Mouse (Mus musculus): Measurements from ENCODE around the gene Naaladl2. TPM values are rescaled to one million over a fixed set of nuclear protein-coding genes. Genes with fewer than 3 reads are reported as not detected.

The Naaladl2 gene
- polyA plus RNA-seq, 1 experiment from 2014 or later = 0.68 TPM

DNA sequence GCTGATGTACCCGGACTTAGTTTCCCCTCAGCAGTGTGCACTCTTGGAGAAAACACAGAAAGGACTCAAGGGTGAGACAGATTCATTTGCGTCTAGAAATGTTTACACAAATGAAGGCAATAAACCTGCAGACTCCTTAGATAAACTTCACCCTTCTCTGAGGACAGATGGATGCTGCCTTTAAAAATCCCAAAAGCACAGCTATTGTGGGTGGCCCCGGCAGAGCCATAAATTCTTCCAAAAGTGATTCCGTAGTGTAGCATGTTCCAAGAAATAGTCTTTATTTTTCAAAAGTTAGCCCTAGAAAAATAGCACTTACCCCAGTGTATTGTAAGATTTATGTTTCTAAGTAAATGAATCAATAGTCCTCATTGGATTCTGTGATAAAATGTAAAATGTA, 31.0 kb downstream of the Naaladl2 start:
- no peak overlapping the region for H3K27ac ChIP-seq (ENCODE audit: low read depth, low read length)
- H3K9me3 ChIP-seq (ENCODE audit: control insufficient read depth, low read length) = no peaks in the 10 kb centered on the region
- 86% methylated on average over 4 of the region's 4 CpGs for WGBS
- no peak overlapping the region for H3K4me3 ChIP-seq (ENCODE audit: low read depth, low read length)
- no peak for ATAC-seq (ENCODE audit: low FRiP score)
- H3K4me1 ChIP-seq (ENCODE audit: control insufficient read depth, insufficient read depth, low read length) = no peaks in the 10 kb centered on the region
- DNase-seq (ENCODE audit: low spot score, missing footprints) = no peak
- H3K4me2 ChIP-seq = no peak overlapping the region
- no peaks in the 10 kb centered on the region for H3K27me3 ChIP-seq (ENCODE audit: control insufficient read depth, insufficient read depth, low read length)
- H3K36me3 ChIP-seq (ENCODE audit: control insufficient read depth, insufficient read depth, low read length) = no peaks in the 10 kb centered on the region
- no peak overlapping the region for H3K9ac ChIP-seq (ENCODE audit: low read length)

DNA sequence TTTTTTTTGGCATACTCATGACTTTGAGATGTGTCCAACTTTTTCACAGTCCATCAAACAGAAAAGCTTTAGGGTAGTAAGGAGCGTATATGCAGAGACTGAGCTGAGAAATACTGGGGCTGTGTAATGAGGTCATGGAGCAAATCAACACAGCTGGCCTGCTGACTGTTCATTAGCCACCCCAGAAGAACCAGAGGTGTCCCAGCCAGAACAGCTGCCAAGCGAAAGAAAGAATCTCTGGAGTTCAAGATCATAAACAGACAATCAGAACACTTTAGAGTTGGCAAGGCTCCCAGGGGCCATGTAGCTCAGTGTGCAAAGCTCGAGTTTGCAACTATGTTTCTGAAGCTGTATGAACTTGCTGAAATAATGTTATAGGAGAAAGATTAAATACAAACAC, 35.1 kb downstream of the Naaladl2 start:
- H3K27ac ChIP-seq (ENCODE audit: low read depth, low read length) = no peak overlapping the region
- no peaks in the 10 kb centered on the region for H3K9me3 ChIP-seq (ENCODE audit: control insufficient read depth, low read length)
- no peak overlapping the region for H3K4me3 ChIP-seq (ENCODE audit: low read depth, low read length)
- H3K36me3 ChIP-seq (ENCODE audit: control insufficient read depth, insufficient read depth, low read length) = no peaks in the 10 kb centered on the region
- WGBS = 70% methylated on average over 3 of the region's 3 CpGs
- no peak overlapping the region for H3K9ac ChIP-seq (ENCODE audit: low read length)
- no peak overlapping the region for H3K4me2 ChIP-seq
- DNase-seq (ENCODE audit: low spot score, missing footprints) (peak; percentile 60), ATAC-seq (ENCODE audit: low FRiP score) (no peak)
- no peaks in the 10 kb centered on the region for H3K27me3 ChIP-seq (ENCODE audit: control insufficient read depth, insufficient read depth, low read length)
- H3K4me1 ChIP-seq (ENCODE audit: control insufficient read depth, insufficient read depth, low read length) = no peaks in the 10 kb centered on the region

DNA sequence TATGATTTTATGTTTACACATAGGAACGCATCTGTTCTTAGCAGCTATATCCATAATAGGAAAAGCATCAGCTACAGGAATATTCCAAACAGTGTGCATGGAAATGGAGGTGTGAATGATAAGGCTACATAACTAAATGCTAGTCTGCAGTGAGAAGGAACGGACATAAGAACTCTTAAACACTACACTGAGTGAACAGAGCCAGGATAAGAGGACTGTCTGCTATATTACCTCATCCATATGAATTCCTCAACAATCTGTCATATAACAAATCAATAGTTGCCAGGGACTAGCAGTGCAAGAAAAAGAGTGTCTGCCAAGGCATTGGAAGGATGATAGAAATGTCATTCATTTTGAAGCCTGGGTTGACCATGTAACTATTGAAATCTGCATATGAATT, 51.1 kb downstream of the Naaladl2 start:
- Histone ChIP-seq H3K9ac (ENCODE audit: low read length) (no peak overlapping the region), H3K4me3 (ENCODE audit: low read depth, low read length) (no peak overlapping the region), H3K9me3 (ENCODE audit: control insufficient read depth, low read length) (no peaks in the 10 kb centered on the region), H3K27me3 (ENCODE audit: control insufficient read depth, insufficient read depth, low read length) (no peaks in the 10 kb centered on the region), H3K4me1 (ENCODE audit: control insufficient read depth, insufficient read depth, low read length) (no peaks in the 10 kb centered on the region), H3K4me2 (no peak overlapping the region), H3K27ac (ENCODE audit: low read depth, low read length) (no peak overlapping the region), H3K36me3 (ENCODE audit: control insufficient read depth, insufficient read depth, low read length) (no peaks in the 10 kb centered on the region)
- no peak for ATAC-seq (ENCODE audit: low FRiP score)
- peak; percentile 78 for DNase-seq (ENCODE audit: low spot score, missing footprints)
- 90% methylated on average over 2 of the region's 2 CpGs for WGBS

DNA sequence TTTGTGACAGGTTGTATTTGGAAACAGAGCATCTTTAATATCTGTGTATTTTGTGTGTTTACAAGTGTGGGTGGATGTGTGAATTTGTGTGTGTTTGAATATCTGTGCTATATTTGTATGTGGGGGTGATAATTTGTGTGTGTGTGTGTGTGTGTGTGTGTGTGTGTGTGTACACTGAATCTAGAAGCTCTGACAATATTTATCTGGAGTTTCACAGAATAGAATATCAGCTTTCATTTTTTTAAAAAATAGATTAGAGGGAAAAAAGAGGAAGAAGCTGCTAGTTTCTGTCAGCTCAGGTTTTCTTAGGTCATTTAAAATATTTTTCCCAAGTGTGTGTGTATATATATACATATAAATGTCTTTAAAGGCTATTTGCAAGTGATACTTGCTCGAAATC, 68.3 kb downstream of the Naaladl2 start:
- Histone ChIP-seq H3K4me3 (ENCODE audit: low read depth, low read length) (no peak overlapping the region), H3K27ac (ENCODE audit: low read depth, low read length) (no peak overlapping the region), H3K9ac (ENCODE audit: low read length) (no peak overlapping the region), H3K4me2 (no peak overlapping the region), H3K4me1 (ENCODE audit: control insufficient read depth, insufficient read depth, low read length) (no peaks in the 10 kb centered on the region), H3K9me3 (ENCODE audit: control insufficient read depth, low read length) (no peaks in the 10 kb centered on the region), H3K27me3 (ENCODE audit: control insufficient read depth, insufficient read depth, low read length) (no peaks in the 10 kb centered on the region), H3K36me3 (ENCODE audit: control insufficient read depth, insufficient read depth, low read length) (no peaks in the 10 kb centered on the region)
- 89% methylated on average over 1 of the region's 1 CpGs for WGBS
- DNase-seq (ENCODE audit: low spot score, missing footprints) (no peak), ATAC-seq (ENCODE audit: low FRiP score) (no peak)

GRCm38 (mm10) chr3:25074266-25074665, 69.8 kb downstream of the Naaladl2 start:
- Histone ChIP-seq H3K4me2 (no peak overlapping the region), H3K4me1 (ENCODE audit: control insufficient read depth, insufficient read depth, low read length) (no peaks in the 10 kb centered on the region), H3K36me3 (ENCODE audit: control insufficient read depth, insufficient read depth, low read length) (no peaks in the 10 kb centered on the region), H3K9ac (ENCODE audit: low read length) (no peak overlapping the region), H3K27ac (ENCODE audit: low read depth, low read length) (no peak overlapping the region), H3K4me3 (ENCODE audit: low read depth, low read length) (no peak overlapping the region), H3K27me3 (ENCODE audit: control insufficient read depth, insufficient read depth, low read length) (no peaks in the 10 kb centered on the region), H3K9me3 (ENCODE audit: control insufficient read depth, low read length) (no peaks in the 10 kb centered on the region)
- DNase-seq (ENCODE audit: low spot score, missing footprints) = no peak
- no peak for ATAC-seq (ENCODE audit: low FRiP score)
- WGBS = 77% methylated on average over 4 of the region's 4 CpGs

- Histone ChIP-seq H3K9ac (ENCODE audit: low read length) (no peak overlapping the region), H3K4me2 (no peak overlapping the region), H3K4me3 (ENCODE audit: low read depth, low read length) (no peak overlapping the region), H3K36me3 (ENCODE audit: control insufficient read depth, insufficient read depth, low read length) (no peaks in the 10 kb centered on the region), H3K27ac (ENCODE audit: low read depth, low read length) (no peak overlapping the region), H3K9me3 (ENCODE audit: control insufficient read depth, low read length) (no peaks in the 10 kb centered on the region), H3K4me1 (ENCODE audit: control insufficient read depth, insufficient read depth, low read length) (no peaks in the 10 kb centered on the region), H3K27me3 (ENCODE audit: control insufficient read depth, insufficient read depth, low read length) (no peaks in the 10 kb centered on the region)
- DNase-seq (ENCODE audit: low spot score, missing footprints) (no peak), ATAC-seq (ENCODE audit: low FRiP score) (no peak)
- 42% methylated on average over 6 of the region's 6 CpGs for WGBS
Observed at GRCm38 (mm10) chr3:25073821-25074220, 70.2 kb downstream of the Naaladl2 start.

DNA sequence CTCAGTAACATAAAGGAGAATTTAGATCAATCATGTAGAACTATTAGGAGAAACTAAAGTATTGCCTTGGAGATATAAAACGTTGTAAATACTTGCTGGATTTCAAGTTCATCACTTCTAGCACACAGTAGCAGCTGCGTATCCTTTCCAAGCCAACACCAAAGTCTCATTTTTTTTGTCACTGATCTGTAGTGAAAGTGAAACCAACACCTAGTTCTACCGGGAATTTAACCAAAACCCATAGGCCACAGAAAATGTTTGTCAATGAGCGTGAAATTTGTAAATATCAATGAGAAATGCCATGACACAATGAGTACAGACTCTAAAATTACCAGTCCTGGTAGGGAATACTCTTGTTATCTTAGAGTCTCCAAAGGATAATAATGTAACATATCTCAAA, 80.8 kb downstream of the Naaladl2 start:
- Histone ChIP-seq H3K27ac (ENCODE audit: low read depth, low read length) (no peak overlapping the region), H3K4me1 (ENCODE audit: control insufficient read depth, insufficient read depth, low read length) (no peaks in the 10 kb centered on the region), H3K36me3 (ENCODE audit: control insufficient read depth, insufficient read depth, low read length) (no peaks in the 10 kb centered on the region), H3K4me2 (no peak overlapping the region), H3K9ac (ENCODE audit: low read length) (no peak overlapping the region), H3K9me3 (ENCODE audit: control insufficient read depth, low read length) (no peaks in the 10 kb centered on the region), H3K27me3 (ENCODE audit: control insufficient read depth, insufficient read depth, low read length) (no peaks in the 10 kb centered on the region), H3K4me3 (ENCODE audit: low read depth, low read length) (no peak overlapping the region)
- 88% methylated on average over 4 of the region's 4 CpGs for WGBS
- ATAC-seq (ENCODE audit: low FRiP score) (no peak), DNase-seq (ENCODE audit: low spot score, missing footprints) (no peak)

- Histone ChIP-seq H3K4me2 (no peak overlapping the region), H3K4me1 (ENCODE audit: control insufficient read depth, insufficient read depth, low read length) (no peaks in the 10 kb centered on the region), H3K9ac (ENCODE audit: low read length) (no peak overlapping the region), H3K27ac (ENCODE audit: low read depth, low read length) (no peak overlapping the region), H3K27me3 (ENCODE audit: control insufficient read depth, insufficient read depth, low read length) (no peaks in the 10 kb centered on the region), H3K9me3 (ENCODE audit: control insufficient read depth, low read length) (no peaks in the 10 kb centered on the region), H3K4me3 (ENCODE audit: low read depth, low read length) (no peak overlapping the region), H3K36me3 (ENCODE audit: control insufficient read depth, insufficient read depth, low read length) (no peaks in the 10 kb centered on the region)
- ATAC-seq (ENCODE audit: low FRiP score) = no peak
- no peak for DNase-seq (ENCODE audit: low spot score, missing footprints)
- 35% methylated on average over 2 of the region's 2 CpGs for WGBS
Observed at GRCm38 (mm10) chr3:25052975-25053374, 91.1 kb downstream of the Naaladl2 start.

DNA sequence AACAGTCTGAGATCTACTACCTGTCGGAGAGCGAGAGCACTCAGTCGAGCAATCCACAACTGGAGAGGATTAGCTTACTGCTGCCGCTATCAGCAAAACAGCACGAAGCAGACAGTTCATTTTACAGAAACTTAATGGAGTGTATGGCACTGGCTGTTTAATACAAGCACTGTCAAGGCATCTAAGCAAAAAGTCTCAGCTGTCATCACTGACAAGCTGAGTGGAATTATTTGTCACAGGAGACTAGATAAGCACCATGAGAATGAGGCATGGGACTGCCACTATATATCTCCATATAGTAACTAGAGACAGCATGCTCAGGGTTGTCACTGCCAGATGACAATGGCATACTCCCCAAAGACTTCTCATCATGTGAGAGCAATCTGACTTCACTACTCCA, 124.1 kb downstream of the Naaladl2 start:
- ATAC-seq (ENCODE audit: low FRiP score) = no peak
- Histone ChIP-seq H3K36me3 (ENCODE audit: control insufficient read depth, insufficient read depth, low read length) (no peaks in the 10 kb centered on the region), H3K9me3 (ENCODE audit: control insufficient read depth, low read length) (no peaks in the 10 kb centered on the region), H3K27ac (ENCODE audit: low read depth, low read length) (no peak overlapping the region), H3K9ac (ENCODE audit: low read length) (no peak overlapping the region), H3K27me3 (ENCODE audit: control insufficient read depth, insufficient read depth, low read length) (no peaks in the 10 kb centered on the region), H3K4me2 (no peak overlapping the region), H3K4me3 (ENCODE audit: low read depth, low read length) (no peak overlapping the region), H3K4me1 (ENCODE audit: control insufficient read depth, insufficient read depth, low read length) (no peaks in the 10 kb centered on the region)
- no peak for DNase-seq (ENCODE audit: low spot score, missing footprints)
- WGBS = 81% methylated on average over 5 of the region's 5 CpGs

DNA sequence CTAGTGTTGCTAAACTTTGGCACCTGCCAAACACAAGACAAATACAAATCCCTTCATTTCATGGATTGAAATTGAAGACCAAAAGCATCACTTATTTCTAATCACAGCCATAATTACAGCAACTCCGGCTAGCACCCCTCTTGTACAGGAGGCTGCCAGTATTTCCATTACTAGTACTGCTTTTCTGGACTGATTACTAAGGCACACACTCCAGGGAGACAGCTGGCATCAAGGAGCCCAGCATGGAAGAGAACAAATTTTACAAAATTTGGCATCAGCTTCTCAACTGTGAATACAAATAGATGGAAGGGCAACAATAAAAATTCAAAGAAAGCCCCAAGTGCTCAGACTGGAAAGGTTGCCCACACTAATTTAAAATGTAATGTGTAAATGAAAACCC, 133.3 kb downstream of the Naaladl2 start:
- no peaks in the 10 kb centered on the region for H3K27me3 ChIP-seq (ENCODE audit: control insufficient read depth, insufficient read depth, low read length)
- 96% methylated on average over 1 of the region's 1 CpGs for WGBS
- ATAC-seq (ENCODE audit: low FRiP score) (no peak), DNase-seq (ENCODE audit: low spot score, missing footprints) (no peak)
- H3K4me2 ChIP-seq = no peak overlapping the region
- H3K27ac ChIP-seq (ENCODE audit: low read depth, low read length) = no peak overlapping the region
- H3K4me1 ChIP-seq (ENCODE audit: control insufficient read depth, insufficient read depth, low read length) = no peaks in the 10 kb centered on the region
- H3K9ac ChIP-seq (ENCODE audit: low read length) = no peak overlapping the region
- no peaks in the 10 kb centered on the region for H3K9me3 ChIP-seq (ENCODE audit: control insufficient read depth, low read length)
- H3K36me3 ChIP-seq (ENCODE audit: control insufficient read depth, insufficient read depth, low read length) = no peaks in the 10 kb centered on the region
- H3K4me3 ChIP-seq (ENCODE audit: low read depth, low read length) = no peak overlapping the region
